Mouse (Mus musculus) midbrain, embryonic 16.5 days (tissue): Measurements from ENCODE around the gene Hhipl1. TPM values are rescaled to one million over a fixed set of nuclear protein-coding genes. Genes with fewer than 3 reads are reported as not detected.
A peak's percentile ranks its signal among the peaks of the same experiment; 100 is the strongest.

ENCODE experiments used
- ATAC-seq: fragments of 200-750 bp; cut with Nextera tagmentation; 2 replicates; pipeline ENCODE4 v1.8.0; 2017; ENCODE audit warnings: moderate TSS enrichment
- H3K27ac ChIP-seq: fragments of 300-500 bp; sonication (generic); 2 replicates; pipeline ENCODE4 v1.5.1; 2014; ENCODE audit warnings: mild to moderate bottlenecking, low read length, mixed read lengths
- H3K27me3 ChIP-seq: fragments of 300-500 bp; sonication (generic); 2 replicates; pipeline ENCODE4 v1.6.1; 2014; ENCODE audit warnings: low read depth, low read length, mixed read lengths; ENCODE audit not compliant: control insufficient read depth, insufficient read depth
- H3K36me3 ChIP-seq: fragments of 300-500 bp; sonication (generic); 2 replicates; pipeline ENCODE4 v1.6.1; 2014; ENCODE audit warnings: mild to moderate bottlenecking, low read length, moderate library complexity, mixed read lengths; ENCODE audit not compliant: control insufficient read depth, insufficient read depth
- H3K4me1 ChIP-seq: fragments of 300-500 bp; sonication (generic); 2 replicates; pipeline ENCODE4 v1.6.1; 2014; ENCODE audit warnings: mild to moderate bottlenecking, low read length, mixed read lengths; ENCODE audit not compliant: control insufficient read depth, insufficient read depth
- H3K4me2 ChIP-seq: fragments of 300-500 bp; sonication (generic); 2 replicates; pipeline ENCODE4 v1.6.1; 2014; ENCODE audit warnings: mild to moderate bottlenecking, low read length, mixed read lengths
- H3K4me3 ChIP-seq: fragments of 300-500 bp; sonication (generic); 2 replicates; pipeline ENCODE4 v1.5.1; 2014; ENCODE audit warnings: low read depth, mild to moderate bottlenecking, low read length, moderate library complexity, mixed read lengths
- H3K9ac ChIP-seq: fragments of 300-500 bp; sonication (generic); 2 replicates; pipeline ENCODE4 v1.6.1; 2014; ENCODE audit warnings: low read depth, low read length, mixed read lengths
- H3K9me3 ChIP-seq: fragments of 300-500 bp; sonication (generic); replicated peaks from 2 replicates; pipeline ENCODE4 v1.6.1; 2014; ENCODE audit warnings: mild to moderate bottlenecking, low read length, mixed read lengths; ENCODE audit not compliant: control insufficient read depth, poor library complexity, severe bottlenecking
- WGBS: fragments of 180-500 bp; shearing (Covaris S2); extraction: QIAGEN DNeasy Blood & Tissue Kit; methylation state at CpG from one replicate; pipeline ENCODE4 v1.1.7; 2014; 5-methylcytosine and 5-hydroxymethylcytosine counted together
- polyA plus RNA-seq: library from polyadenylated mRNA; unstranded; fragments of >200 nt; fragmentation: Nextera tagmentation; extraction: Ambion mirVana; gene quantifications from 2 replicates; pipeline ENCODE4 v1.2.1, GENCODE M21; 2015

Hhipl1 gene
- 2.7 and 2.9 TPM in 2 replicates for polyA plus RNA-seq

GRCm38 (mm10) chr12:108305812-108306794 is at the start of gene Hhipl1:
Gene Hhipl1 (plus strand): TSS chr12:108306270.
- Histone ChIP-seq H3K9me3 (no peaks in the 10 kb centered on the region), H3K4me1 (peaks cover 4% of the 10 kb centered on the region; the same call in 1 of the 2 replicates), H3K4me3 (peak within 1 kb of the TSS; percentile 66), H3K27me3 (no peaks in the 10 kb centered on the region), H3K9ac (peak within 1 kb of the TSS; percentile 89), H3K27ac (peak within 1 kb of the TSS; percentile 53), H3K4me2 (peak within 1 kb of the TSS; percentile 99), H3K36me3 (no peaks in the 10 kb centered on the region)
- WGBS, result 4% methylated on average over 64 of the region's 67 CpGs
- peak; percentile 57 for ATAC-seq

- H3K4me1 ChIP-seq, result peaks cover 32% of the 10 kb centered on the region
- WGBS, result 48% methylated on average over 10 of the region's 10 CpGs
- no peak overlapping the region for H3K9ac ChIP-seq
Observed at GRCm38 (mm10) chr12:108256734-108257133, 49.3 kb upstream of the Hhipl1 start.

GRCm38 (mm10) chr12:108259322-108260049 is 46.6 kb upstream of the Hhipl1 start:
- peaks cover 41% of the 10 kb centered on the region for H3K4me1 ChIP-seq
- no peak overlapping the region for H3K4me3 ChIP-seq
- no peak overlapping the region for H3K4me2 ChIP-seq
- no peak overlapping the region for H3K9ac ChIP-seq
- no peaks in the 10 kb centered on the region for H3K9me3 ChIP-seq
- H3K27me3 ChIP-seq, result no peaks in the 10 kb centered on the region
- ATAC-seq, result no peak
- no peak overlapping the region for H3K27ac ChIP-seq
- 82% methylated on average over 24 of the region's 24 CpGs for WGBS
- no peaks in the 10 kb centered on the region for H3K36me3 ChIP-seq

More at GRCm38 (mm10) chr12:108256734-108257133, 49.3 kb upstream of the Hhipl1 start:
- no peak overlapping the region for H3K4me2 ChIP-seq
- no peak for ATAC-seq
- no peak overlapping the region for H3K27ac ChIP-seq
- H3K36me3 ChIP-seq, result no peaks in the 10 kb centered on the region
- H3K4me3 ChIP-seq, result no peak overlapping the region
- H3K9me3 ChIP-seq, result no peaks in the 10 kb centered on the region
- no peaks in the 10 kb centered on the region for H3K27me3 ChIP-seq

GRCm38 (mm10) chr12:108260950-108261349 is 45.1 kb upstream of the Hhipl1 start:
- no peak for ATAC-seq
- Histone ChIP-seq H3K4me1 (peaks cover 47% of the 10 kb centered on the region), H3K9me3 (no peaks in the 10 kb centered on the region), H3K27ac (no peak overlapping the region), H3K36me3 (no peaks in the 10 kb centered on the region), H3K9ac (no peak overlapping the region), H3K27me3 (no peaks in the 10 kb centered on the region), H3K4me2 (no peak overlapping the region), H3K4me3 (no peak overlapping the region)
- WGBS, result 83% methylated on average over 12 of the region's 12 CpGs

- Histone ChIP-seq H3K4me1 (peaks cover 47% of the 10 kb centered on the region), H3K4me2 (peak overlapping the region; percentile 55; the same call in 1 of the 2 replicates), H3K9me3 (no peaks in the 10 kb centered on the region), H3K36me3 (no peaks in the 10 kb centered on the region), H3K4me3 (no peak overlapping the region), H3K27me3 (no peaks in the 10 kb centered on the region), H3K27ac (no peak overlapping the region), H3K9ac (no peak overlapping the region)
- WGBS, result 66% methylated on average over 7 of the region's 7 CpGs
- ATAC-seq, result no peak
Observed at GRCm38 (mm10) chr12:108264918-108265317, 41.2 kb upstream of the Hhipl1 start.

- H3K36me3 ChIP-seq, result no peaks in the 10 kb centered on the region
- WGBS, result 6% methylated on average over 27 of the region's 27 CpGs
- H3K9me3 ChIP-seq, result no peaks in the 10 kb centered on the region
- H3K27ac ChIP-seq, result peak overlapping the region; percentile 62
- ATAC-seq, result peak; percentile 52
- peak overlapping the region; percentile 68 for H3K9ac ChIP-seq
- peak overlapping the region; percentile 55 for H3K4me2 ChIP-seq
- H3K4me3 ChIP-seq, result peak overlapping the region; percentile 16; the same call in 1 of the 2 replicates
- H3K4me1 ChIP-seq, result peaks cover 58% of the 10 kb centered on the region
- H3K27me3 ChIP-seq, result no peaks in the 10 kb centered on the region
Observed at GRCm38 (mm10) chr12:108265831-108266619, 40.0 kb upstream of the Hhipl1 start.

GRCm38 (mm10) chr12:108267653-108268052 is 38.4 kb upstream of the Hhipl1 start:
- H3K27ac ChIP-seq, result no peak overlapping the region
- no peak overlapping the region for H3K4me2 ChIP-seq
- no peak for ATAC-seq
- no peak overlapping the region for H3K4me3 ChIP-seq
- no peaks in the 10 kb centered on the region for H3K36me3 ChIP-seq
- H3K9me3 ChIP-seq, result no peaks in the 10 kb centered on the region
- H3K27me3 ChIP-seq, result no peaks in the 10 kb centered on the region
- H3K9ac ChIP-seq, result no peak overlapping the region
- 86% methylated on average over 7 of the region's 7 CpGs for WGBS
- peaks cover 75% of the 10 kb centered on the region for H3K4me1 ChIP-seq

- 98% methylated on average over 10 of the region's 10 CpGs for WGBS
- H3K9ac ChIP-seq, result no peak overlapping the region
- H3K27me3 ChIP-seq, result no peaks in the 10 kb centered on the region
- ATAC-seq, result no peak
- H3K4me1 ChIP-seq, result peaks cover 78% of the 10 kb centered on the region
- H3K27ac ChIP-seq, result no peak overlapping the region
- H3K9me3 ChIP-seq, result no peaks in the 10 kb centered on the region
- H3K4me2 ChIP-seq, result no peak overlapping the region
- no peaks in the 10 kb centered on the region for H3K36me3 ChIP-seq
- no peak overlapping the region for H3K4me3 ChIP-seq
Observed at GRCm38 (mm10) chr12:108268970-108269369, 37.1 kb upstream of the Hhipl1 start.
